Mouse (Mus musculus): ENCODE measurements around the gene Mnat1. TPM values are rescaled to one million over a fixed set of nuclear protein-coding genes. Genes with fewer than 3 reads are reported as not detected.

Mnat1 gene
- polyA plus RNA-seq, 1 experiment from 2014 or later: 35.6 TPM

- Histone ChIP-seq H3K36me3 (no peaks in the 10 kb centered on the region), H3K4me3 (replicated peaks) (no peak overlapping the region), H3K27me3 (no peaks in the 10 kb centered on the region), H3K4me1 (no peaks in the 10 kb centered on the region), H3K27ac (replicated peaks) (no peak overlapping the region), H3K4me2 (replicated peaks) (no peak overlapping the region), H3K9ac (no peak overlapping the region), H3K9me3 (replicated peaks) (no peaks in the 10 kb centered on the region)
- no peak for ATAC-seq (ENCODE audit: insufficient number of reproducible peaks, low FRiP score, low TSS enrichment, low read depth)
- 73% methylated on average over 1 of the region's 1 CpGs for WGBS
Observed at GRCm38 (mm10) chr12:73207461-73207860, 83.9 kb downstream of the Mnat1 start.

GRCm38 (mm10) chr12:73208518-73208917, 85.0 kb downstream of the Mnat1 start:
- WGBS: 88% methylated on average over 4 of the region's 4 CpGs
- H3K4me2 ChIP-seq (replicated peaks): no peak overlapping the region
- ATAC-seq (ENCODE audit: insufficient number of reproducible peaks, low FRiP score, low TSS enrichment, low read depth): no peak
- H3K36me3 ChIP-seq: no peaks in the 10 kb centered on the region
- no peak overlapping the region for H3K9ac ChIP-seq
- H3K9me3 ChIP-seq (replicated peaks): no peaks in the 10 kb centered on the region
- H3K27ac ChIP-seq (replicated peaks): no peak overlapping the region
- no peaks in the 10 kb centered on the region for H3K27me3 ChIP-seq
- no peaks in the 10 kb centered on the region for H3K4me1 ChIP-seq
- no peak overlapping the region for H3K4me3 ChIP-seq (replicated peaks)

DNA sequence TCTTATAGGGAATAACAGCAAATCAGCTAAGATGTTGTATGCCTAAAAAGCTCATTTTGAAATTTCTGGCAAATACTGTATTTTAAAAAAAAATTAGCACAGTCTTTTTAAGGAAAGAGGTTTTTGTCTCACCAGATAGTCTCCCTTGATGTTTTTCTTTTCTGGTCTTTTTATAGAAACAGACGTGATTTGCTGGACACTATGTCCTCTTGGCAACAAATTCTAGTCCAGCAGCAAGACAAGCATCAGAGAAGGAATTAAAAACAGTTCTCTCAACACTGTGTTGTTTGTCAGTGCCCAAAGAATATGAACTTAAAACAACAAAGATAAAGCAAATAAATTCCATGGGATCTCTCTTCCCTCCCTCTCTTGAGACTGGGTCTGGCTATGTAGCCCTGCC, 85.6 kb downstream of the Mnat1 start:
- Histone ChIP-seq H3K9me3 (replicated peaks) (no peaks in the 10 kb centered on the region), H3K4me2 (replicated peaks) (no peak overlapping the region), H3K36me3 (no peaks in the 10 kb centered on the region), H3K27ac (replicated peaks) (no peak overlapping the region), H3K9ac (no peak overlapping the region), H3K4me3 (replicated peaks) (no peak overlapping the region), H3K27me3 (no peaks in the 10 kb centered on the region), H3K4me1 (no peaks in the 10 kb centered on the region)
- ATAC-seq (ENCODE audit: insufficient number of reproducible peaks, low FRiP score, low TSS enrichment, low read depth): no peak
- 40% methylated on average over 1 of the region's 1 CpGs for WGBS

GRCm38 (mm10) chr12:73210454-73210853, 86.9 kb downstream of the Mnat1 start:
- Histone ChIP-seq H3K4me3 (replicated peaks) (no peak overlapping the region), H3K27ac (replicated peaks) (no peak overlapping the region), H3K9me3 (replicated peaks) (no peaks in the 10 kb centered on the region), H3K4me1 (no peaks in the 10 kb centered on the region), H3K4me2 (replicated peaks) (no peak overlapping the region), H3K27me3 (no peaks in the 10 kb centered on the region), H3K36me3 (no peaks in the 10 kb centered on the region), H3K9ac (no peak overlapping the region)
- WGBS: 64% methylated on average over 3 of the region's 3 CpGs
- ATAC-seq (ENCODE audit: insufficient number of reproducible peaks, low FRiP score, low TSS enrichment, low read depth): no peak

- no peaks in the 10 kb centered on the region for H3K4me1 ChIP-seq
- H3K27me3 ChIP-seq: no peaks in the 10 kb centered on the region
- peaks cover 14% of the 10 kb centered on the region for H3K36me3 ChIP-seq
- H3K27ac ChIP-seq (replicated peaks): no peak overlapping the region
- H3K9ac ChIP-seq: no peak overlapping the region
- ATAC-seq (ENCODE audit: insufficient number of reproducible peaks, low FRiP score, low TSS enrichment, low read depth): no peak
- no peak overlapping the region for H3K4me2 ChIP-seq (replicated peaks)
- WGBS: 90% methylated on average over 5 of the region's 5 CpGs
- H3K9me3 ChIP-seq (replicated peaks): no peaks in the 10 kb centered on the region
- no peak overlapping the region for H3K4me3 ChIP-seq (replicated peaks)
Observed at GRCm38 (mm10) chr12:73215773-73216172, 92.3 kb downstream of the Mnat1 start.

- peaks cover 14% of the 10 kb centered on the region for H3K36me3 ChIP-seq
- whole genome bisulfite sequencing: 88% methylated on average over 5 of the region's 5 CpGs
Observed at GRCm38 (mm10) chr12:73218632-73219031, 95.1 kb downstream of the Mnat1 start.

DNA sequence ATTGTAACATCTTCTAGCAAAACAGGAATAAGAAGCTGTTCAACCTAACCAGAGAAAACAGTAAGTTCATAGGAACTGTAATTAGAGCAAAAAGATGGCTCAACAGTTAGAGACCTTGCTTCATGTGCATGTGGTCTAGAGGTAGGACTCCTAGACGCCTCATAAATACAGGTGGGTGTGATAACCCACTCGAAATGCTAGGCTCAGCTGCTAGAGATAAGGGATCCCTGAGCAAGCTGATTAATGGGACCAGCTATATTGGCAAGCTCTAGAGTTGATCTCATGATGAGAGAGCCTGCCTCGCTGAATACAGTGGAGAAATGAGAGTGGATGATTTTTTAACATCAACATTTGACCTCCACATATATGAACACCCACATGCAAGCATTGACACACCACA, 97.7 kb downstream of the Mnat1 start:
- no peak overlapping the region for H3K4me2 ChIP-seq (replicated peaks)
- H3K9ac ChIP-seq: no peak overlapping the region
- peaks cover 14% of the 10 kb centered on the region for H3K36me3 ChIP-seq
- H3K27me3 ChIP-seq: no peaks in the 10 kb centered on the region
- H3K4me3 ChIP-seq (replicated peaks): no peak overlapping the region
- H3K9me3 ChIP-seq (replicated peaks): no peaks in the 10 kb centered on the region
- no peaks in the 10 kb centered on the region for H3K4me1 ChIP-seq
- no peak overlapping the region for H3K27ac ChIP-seq (replicated peaks)
- WGBS: 84% methylated on average over 3 of the region's 3 CpGs
- no peak for ATAC-seq (ENCODE audit: insufficient number of reproducible peaks, low FRiP score, low TSS enrichment, low read depth)

More at GRCm38 (mm10) chr12:73218632-73219031, 95.1 kb downstream of the Mnat1 start:
- H3K4me2 ChIP-seq (replicated peaks): no peak overlapping the region
- H3K27me3 ChIP-seq: no peaks in the 10 kb centered on the region
- no peak overlapping the region for H3K27ac ChIP-seq (replicated peaks)
- H3K9ac ChIP-seq: no peak overlapping the region
- H3K4me3 ChIP-seq (replicated peaks): no peak overlapping the region
- no peaks in the 10 kb centered on the region for H3K9me3 ChIP-seq (replicated peaks)
- no peaks in the 10 kb centered on the region for H3K4me1 ChIP-seq
- ATAC-seq (ENCODE audit: insufficient number of reproducible peaks, low FRiP score, low TSS enrichment, low read depth): no peak

DNA sequence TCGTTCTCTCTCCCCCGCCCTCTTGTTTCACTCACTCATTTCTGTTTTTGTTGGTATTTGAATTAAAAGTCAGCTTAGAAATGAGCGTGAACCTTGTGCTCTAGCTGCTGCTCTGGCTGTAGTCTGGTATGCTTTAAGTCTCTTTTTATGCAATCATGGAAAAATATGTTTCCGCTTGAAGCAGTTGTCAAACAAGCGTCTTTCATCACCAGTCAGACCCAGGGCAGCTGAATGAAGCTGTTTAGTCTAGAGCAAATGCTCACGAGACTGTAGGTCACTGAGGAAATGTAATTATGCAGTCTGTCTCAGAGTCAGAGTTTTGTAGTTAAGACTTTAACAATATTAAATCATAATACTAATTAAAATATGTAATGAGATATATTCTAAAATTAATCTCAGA, 100.4 kb downstream of the Mnat1 start:
- H3K36me3 ChIP-seq: peaks cover 14% of the 10 kb centered on the region
- no peak overlapping the region for H3K9ac ChIP-seq
- H3K27me3 ChIP-seq: no peaks in the 10 kb centered on the region
- H3K27ac ChIP-seq (replicated peaks): peak overlapping the region; percentile 44
- no peak overlapping the region for H3K4me2 ChIP-seq (replicated peaks)
- ATAC-seq (ENCODE audit: insufficient number of reproducible peaks, low FRiP score, low TSS enrichment, low read depth): no peak
- no peak overlapping the region for H3K4me3 ChIP-seq (replicated peaks)
- no peaks in the 10 kb centered on the region for H3K9me3 ChIP-seq (replicated peaks)
- 25% methylated on average over 6 of the region's 6 CpGs for WGBS
- H3K4me1 ChIP-seq: no peaks in the 10 kb centered on the region

DNA sequence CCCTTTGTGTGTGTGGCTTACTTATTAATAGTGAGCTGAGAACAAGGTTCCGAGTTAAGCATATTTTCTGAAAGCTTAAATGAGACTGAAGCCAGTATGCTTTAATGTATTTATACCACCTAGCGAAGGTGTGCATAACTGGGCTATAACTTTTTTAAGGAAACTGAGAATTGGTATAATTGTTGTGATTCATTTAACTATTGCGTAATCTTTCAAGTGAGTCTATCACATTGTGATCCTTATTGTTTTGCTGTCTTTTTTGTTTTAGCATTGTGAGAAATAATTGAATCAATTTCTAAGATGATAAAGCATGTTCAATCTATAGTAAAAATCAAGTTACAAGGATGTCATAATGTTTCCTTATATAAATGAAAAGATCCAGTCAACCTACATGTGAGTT, 104.9 kb downstream of the Mnat1 start:
- 94% methylated on average over 3 of the region's 3 CpGs for WGBS
- Histone ChIP-seq H3K27me3 (no peaks in the 10 kb centered on the region), H3K4me2 (replicated peaks) (no peak overlapping the region), H3K36me3 (no peaks in the 10 kb centered on the region), H3K4me1 (peaks cover 3% of the 10 kb centered on the region; the same call in 1 of the 2 replicates), H3K27ac (replicated peaks) (no peak overlapping the region), H3K9me3 (replicated peaks) (no peaks in the 10 kb centered on the region), H3K9ac (no peak overlapping the region), H3K4me3 (replicated peaks) (no peak overlapping the region)
- no peak for ATAC-seq (ENCODE audit: insufficient number of reproducible peaks, low FRiP score, low TSS enrichment, low read depth)

DNA sequence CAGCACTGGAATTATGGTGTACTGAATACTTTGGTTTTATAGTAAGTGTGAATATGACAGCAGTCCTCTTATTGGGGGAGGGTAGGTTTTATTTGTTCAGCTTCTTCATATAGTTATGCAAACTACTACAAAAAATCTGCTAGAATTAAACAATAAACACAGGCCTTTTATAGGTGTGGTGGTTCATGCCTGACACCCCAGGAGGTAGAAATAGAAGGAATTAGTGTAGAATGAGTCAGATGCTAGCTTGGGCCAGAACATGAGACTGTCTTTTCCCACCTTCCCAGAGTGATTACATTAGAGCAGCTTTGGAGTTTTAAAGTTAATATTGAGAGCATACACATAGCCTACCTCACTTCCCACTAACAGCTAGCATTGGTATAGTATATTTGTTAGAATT, 106.7 kb downstream of the Mnat1 start:
- peaks cover 3% of the 10 kb centered on the region; the same call in 1 of the 2 replicates for H3K4me1 ChIP-seq

GRCm38 (mm10) chr12:73231552-73231951, 108.0 kb downstream of the Mnat1 start:
- Histone ChIP-seq H3K9ac (no peak overlapping the region), H3K27me3 (no peaks in the 10 kb centered on the region), H3K4me1 (peaks cover 3% of the 10 kb centered on the region; the same call in 1 of the 2 replicates), H3K4me2 (replicated peaks) (no peak overlapping the region), H3K4me3 (replicated peaks) (no peak overlapping the region), H3K36me3 (no peaks in the 10 kb centered on the region), H3K9me3 (replicated peaks) (no peaks in the 10 kb centered on the region), H3K27ac (replicated peaks) (no peak overlapping the region)
- ATAC-seq (ENCODE audit: insufficient number of reproducible peaks, low FRiP score, low TSS enrichment, low read depth): no peak

More for the DNA sequence above, 106.7 kb downstream of the Mnat1 start:
- no peak overlapping the region for H3K9ac ChIP-seq
- ATAC-seq (ENCODE audit: insufficient number of reproducible peaks, low FRiP score, low TSS enrichment, low read depth): no peak
- H3K4me2 ChIP-seq (replicated peaks): no peak overlapping the region
- H3K27ac ChIP-seq (replicated peaks): no peak overlapping the region
- no peaks in the 10 kb centered on the region for H3K9me3 ChIP-seq (replicated peaks)
- no peak overlapping the region for H3K4me3 ChIP-seq (replicated peaks)
- no peaks in the 10 kb centered on the region for H3K36me3 ChIP-seq
- H3K27me3 ChIP-seq: no peaks in the 10 kb centered on the region

- Histone ChIP-seq H3K36me3 (no peaks in the 10 kb centered on the region), H3K4me2 (replicated peaks) (no peak overlapping the region), H3K9me3 (replicated peaks) (no peaks in the 10 kb centered on the region), H3K27me3 (no peaks in the 10 kb centered on the region), H3K4me1 (peaks cover 3% of the 10 kb centered on the region; the same call in 1 of the 2 replicates), H3K4me3 (replicated peaks) (no peak overlapping the region), H3K27ac (replicated peaks) (peak overlapping the region; percentile 55; the same call in 1 of the 2 replicates), H3K9ac (no peak overlapping the region)
- ATAC-seq (ENCODE audit: insufficient number of reproducible peaks, low FRiP score, low TSS enrichment, low read depth): no peak
- WGBS: 24% methylated on average over 2 of the region's 2 CpGs
Observed at GRCm38 (mm10) chr12:73232586-73232985, 109.1 kb downstream of the Mnat1 start.
